Mouse (Mus musculus) CH12.LX (cell line): ENCODE data around the gene C130050O18Rik.

Source experiments
- CTCF ChIP-seq, 2 experiments: IDR thresholded peaks in 1 of 2; conservative IDR thresholded peaks in 1 of 2; 2 replicates each; pipeline ENCODE4 v1.5.1; 2011 to 2012; ENCODE audit warnings: low read depth in 2 of 2, low read length in 2 of 2, improper control_type of control experiment in 1 of 2, inconsistent platforms in 1 of 2, mild to moderate bottlenecking in 1 of 2, moderate library complexity in 1 of 2
- POLR2A ChIP-seq: IDR thresholded peaks from 2 replicates; pipeline ENCODE4 v1.6.1; 2011; ENCODE audit warnings: low read depth, mild to moderate bottlenecking, improper control_type of control experiment, low read length
- RAD21 ChIP-seq: IDR thresholded peaks from 2 replicates; pipeline ENCODE4 v1.6.1; 2011; ENCODE audit warnings: low read depth, mild to moderate bottlenecking, low read length, improper control_type of control experiment, moderate library complexity
- USF1 ChIP-seq: IDR thresholded peaks from 2 replicates; pipeline ENCODE4 v1.6.1; 2014; ENCODE audit warnings: low read depth, mild to moderate bottlenecking, inconsistent platforms, low read length, improper control_type of control experiment

- TF ChIP-seq RAD21: no peak
- TF ChIP-seq POLR2A: no peak
- TF ChIP-seq USF1: no peak
- no peak for TF ChIP-seq CTCF (conservative IDR thresholded peaks at IDR 0.05 in 1 of 2, IDR thresholded peaks at IDR 0.05 in 1 of 2; ENCODE audit: low read depth in 2 of 2, low read length in 2 of 2)
Observed at GRCm38 (mm10) chr5:139448025-139448424, 42.9 kb downstream of the C130050O18Rik start.
